Mouse (Mus musculus): Measurements from ENCODE around the gene Cav2. TPM values are rescaled to one million over a fixed set of nuclear protein-coding genes. Genes with fewer than 3 reads are reported as not detected.

Cav2 gene
- 32.2 and 40.6 TPM in 2 replicates for polyA plus RNA-seq (2021; fragmentation: Nextera tagmentation)
- long read RNA-seq, experiment 1, transcript Cav2-201 (3 exons, 2,733 nt) = major isoform, 390 of 416 reads
- long read RNA-seq, experiment 1, partial matches to known transcripts = 3 of 416 reads
- long read RNA-seq, experiment 1, other reads (novel, unspliced or antisense) = 21 of 416 reads
- long read RNA-seq, experiment 2, transcript Cav2-201 (3 exons, 2,733 nt) = major isoform, 44 of 58 reads
- long read RNA-seq, experiment 2, partial matches to known transcripts = 14 of 58 reads
- long read RNA-seq, experiment 2, other reads (novel, unspliced or antisense) = 0 of 58 reads

GRCm38 (mm10) chr6:17280939-17281756 is at the start of gene Cav2:
Cav2 (plus strand) TSS chr6:17281185.

GRCm38 (mm10) chr6:17305954-17306601 is 25.1 kb downstream of the Cav2 start, which contains the start of gene Cav1:
Cav1 (plus strand) TSS chr6:17306335.

Other genes starting within 250 kb of the Cav2 start
- 0.87 and 1.1 TPM in 2 replicates for gene Tes, start 216.0 kb upstream of the Cav2 start, polyA plus RNA-seq (2021; fragmentation: Nextera tagmentation)
- 11.1 and 12.7 TPM in 2 replicates for gene Cav1, start 25.1 kb downstream of the Cav2 start, polyA plus RNA-seq (2021; fragmentation: Nextera tagmentation)
- 0.79 and 1.4 TPM in 2 replicates for gene Met, start 182.6 kb downstream of the Cav2 start, polyA plus RNA-seq (2021; fragmentation: Nextera tagmentation)